Mouse (Mus musculus): ENCODE data around the gene Negr1.

GRCm38 (mm10) chr3:156928396-156929061, 366.9 kb downstream of the Negr1 start:
- TF ChIP-seq POLR2A (IDR thresholded peaks at IDR 0.05; ENCODE audit: extremely low read depth, insufficient read depth, low read length) (no peak), CTCF (IDR thresholded peaks at IDR 0.05; ENCODE audit: extremely low read depth, insufficient read depth, low read length) (no peak)
